Mouse (Mus musculus): Measurements from ENCODE around the gene Ptpn22.
A peak's percentile ranks its signal among the peaks of the same experiment; 100 is the strongest.

Ptpn22 gene

DNA sequence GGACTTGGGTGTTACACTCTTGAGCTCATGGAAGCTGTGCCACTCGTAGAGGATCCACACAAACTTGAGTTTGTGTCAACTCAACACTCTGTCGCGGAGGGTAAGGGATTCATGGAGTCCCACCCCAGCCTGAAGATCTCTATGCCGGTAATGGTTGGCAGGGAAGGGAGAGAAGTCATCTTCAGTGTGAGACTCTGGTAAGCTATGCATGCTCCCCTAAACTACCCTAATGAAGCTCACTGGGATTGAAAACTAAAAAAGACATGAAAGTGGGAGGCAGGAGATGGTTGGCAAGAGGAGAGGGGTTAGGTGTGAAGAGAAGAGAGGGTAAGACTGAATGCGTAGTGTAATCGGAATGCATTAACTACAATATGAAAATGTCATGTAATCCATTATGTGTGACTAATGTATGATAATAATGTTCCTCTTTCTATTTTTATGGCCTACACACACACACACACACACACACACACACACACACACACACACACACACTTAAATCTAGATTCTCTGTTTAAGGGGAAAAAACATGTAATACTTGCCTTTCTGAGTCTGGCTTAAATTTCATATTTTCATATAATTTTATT lies 1.5 kb upstream of the Ptpn22 start:
- no peak for DNase-seq (ENCODE audit: low read depth, low spot score)

DNA sequence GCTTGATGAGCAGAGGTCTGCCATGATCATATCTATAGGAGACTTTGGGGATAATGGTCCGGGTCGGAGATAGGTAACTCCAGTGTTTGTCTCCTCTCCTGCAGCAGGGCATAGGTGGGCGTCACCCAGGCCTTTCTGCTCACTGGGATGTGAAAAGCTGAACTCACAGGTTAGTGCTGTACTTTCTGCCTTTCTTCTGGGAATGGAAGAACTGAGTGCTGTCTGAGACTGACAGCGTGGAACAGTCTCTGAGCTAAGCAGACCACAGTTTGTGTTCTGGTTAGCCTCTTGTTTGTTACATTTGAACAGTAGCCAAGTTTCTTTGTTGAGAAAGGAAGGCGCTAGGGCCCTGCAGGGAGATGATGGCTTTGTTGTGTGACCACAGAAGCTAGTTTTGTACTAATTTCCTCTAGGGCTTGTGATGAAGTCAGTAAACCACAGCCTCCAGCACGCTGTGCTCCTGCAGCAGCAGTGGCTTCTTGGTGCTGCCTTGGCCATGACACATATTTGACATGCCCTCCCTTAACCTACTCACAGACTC lies 326 bp downstream of the Ptpn22 start:
- DNase-seq (ENCODE audit: low read depth, low spot score), result no peak

DNA sequence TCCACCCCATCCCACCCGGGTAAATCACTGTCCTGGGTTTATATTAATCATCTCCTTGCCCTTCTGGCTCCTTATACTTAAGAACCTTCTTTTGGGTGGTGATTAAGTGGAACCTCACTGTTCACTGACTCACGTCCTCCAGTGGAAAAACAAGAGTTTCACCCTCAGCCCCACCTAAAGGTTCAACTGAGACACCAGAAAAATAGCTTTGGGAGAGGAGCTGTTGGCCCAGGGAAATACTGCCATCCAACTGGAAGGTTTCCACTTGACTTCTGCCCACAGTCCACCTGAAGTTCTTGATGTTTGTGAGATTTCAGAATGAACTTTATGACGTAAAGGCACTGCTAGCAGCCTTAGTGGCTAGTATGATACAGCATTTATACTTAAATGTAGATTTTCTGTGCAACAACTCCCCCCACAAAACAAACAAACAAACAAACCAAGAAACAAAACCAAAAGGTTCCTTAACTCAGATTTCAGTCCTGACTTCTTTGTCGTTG lies 3.2 kb downstream of the Ptpn22 start:
- no peak for DNase-seq (ENCODE audit: low read depth, low spot score)

- no peak for DNase-seq (ENCODE audit: low read depth, low spot score)
Measured at GRCm38 (mm10) chr3:103864200-103864599, 4.6 kb downstream of the Ptpn22 start.

DNA sequence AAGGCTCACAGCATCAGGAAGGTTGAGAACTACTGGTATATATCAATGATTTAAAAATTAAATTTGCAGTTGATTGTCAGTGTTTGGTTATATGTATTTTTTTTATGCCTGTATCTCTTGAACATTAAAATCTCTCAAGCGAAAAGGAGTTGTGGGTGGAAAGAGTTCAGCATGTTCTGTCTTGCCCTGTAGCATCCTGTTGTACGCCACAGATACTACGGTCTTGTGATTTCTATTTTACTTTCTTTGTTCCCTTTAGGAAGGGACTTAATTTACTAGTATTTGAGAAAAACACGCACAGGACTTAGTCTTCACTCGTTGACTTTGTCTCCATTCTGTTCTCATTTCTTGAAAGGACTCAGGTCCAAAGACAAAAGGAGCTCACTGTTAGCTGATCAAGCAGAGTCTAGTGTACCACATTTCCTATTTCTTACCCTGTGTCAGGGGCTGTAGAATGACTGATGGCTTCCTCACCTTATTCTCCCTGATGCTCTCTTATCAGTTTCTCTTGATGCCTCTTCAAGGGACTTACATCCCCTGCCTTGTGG lies 7.9 kb downstream of the Ptpn22 start:
- DNase-seq (ENCODE audit: low read depth, low spot score), result no peak

DNA sequence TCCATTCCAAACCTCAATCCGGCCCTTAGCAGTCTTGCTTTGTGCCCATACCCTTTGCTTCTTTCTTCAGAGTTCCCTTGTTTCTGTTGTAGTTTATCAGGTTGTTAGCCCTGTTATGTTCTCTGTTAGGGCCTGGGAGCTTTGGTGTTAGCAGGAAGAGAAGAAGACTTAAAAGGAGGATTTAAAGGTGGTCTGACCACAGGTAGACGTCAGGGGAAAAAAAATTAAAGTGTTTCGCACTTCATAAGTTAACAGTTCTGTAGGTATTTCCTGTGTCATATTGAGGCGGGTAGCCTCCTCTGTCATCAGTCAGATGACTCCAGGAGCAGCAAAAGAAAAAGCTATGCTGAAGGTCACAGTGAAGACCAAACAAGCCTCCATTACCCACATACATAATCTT lies 8.4 kb downstream of the Ptpn22 start:
- DNase-seq (ENCODE audit: low read depth, low spot score), result no peak

- DNase-seq (ENCODE audit: low read depth, low spot score), result no peak
Measured at GRCm38 (mm10) chr3:103872663-103873098, 13.1 kb downstream of the Ptpn22 start.

- no peak for DNase-seq (ENCODE audit: low read depth, low spot score)
Measured at GRCm38 (mm10) chr3:103874329-103874728, 14.7 kb downstream of the Ptpn22 start.

GRCm38 (mm10) chr3:103885946-103886345 lies 26.4 kb downstream of the Ptpn22 start:
- DNase-seq (ENCODE audit: low read depth, low spot score), result no peak

- DNase-seq (ENCODE audit: low read depth, low spot score), result peak; percentile 48
Measured at GRCm38 (mm10) chr3:103887581-103887980, 28.0 kb downstream of the Ptpn22 start.

DNA sequence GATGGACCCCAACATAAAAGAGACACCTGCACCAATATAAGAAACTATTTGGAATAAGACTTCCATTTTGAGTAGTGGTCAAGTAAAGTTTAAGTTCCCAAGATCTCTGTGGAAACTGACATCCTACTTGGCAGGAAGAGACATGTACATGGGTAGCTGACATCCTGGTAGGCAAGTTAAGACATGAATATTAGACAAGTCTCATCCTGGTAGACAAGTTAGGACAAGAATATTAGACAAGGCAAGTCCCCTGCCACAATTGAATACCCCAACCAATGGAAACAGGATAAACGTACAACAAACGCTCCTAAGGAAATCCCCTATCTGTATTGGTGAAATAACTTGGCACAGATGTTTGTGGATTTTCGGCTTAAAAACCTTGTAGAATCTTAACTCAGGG lies 33.8 kb downstream of the Ptpn22 start:
- DNase-seq (ENCODE audit: low read depth, low spot score), result no peak

GRCm38 (mm10) chr3:103904705-103905104 lies 45.1 kb downstream of the Ptpn22 start:
- peak; percentile 21 for DNase-seq (ENCODE audit: low read depth, low spot score)

- DNase-seq (ENCODE audit: low read depth, low spot score), result no peak
Measured at GRCm38 (mm10) chr3:103907335-103908030, 47.9 kb downstream of the Ptpn22 start.

GRCm38 (mm10) chr3:103908781-103909180 lies 49.2 kb downstream of the Ptpn22 start:
- no peak for DNase-seq (ENCODE audit: low read depth, low spot score)

DNA sequence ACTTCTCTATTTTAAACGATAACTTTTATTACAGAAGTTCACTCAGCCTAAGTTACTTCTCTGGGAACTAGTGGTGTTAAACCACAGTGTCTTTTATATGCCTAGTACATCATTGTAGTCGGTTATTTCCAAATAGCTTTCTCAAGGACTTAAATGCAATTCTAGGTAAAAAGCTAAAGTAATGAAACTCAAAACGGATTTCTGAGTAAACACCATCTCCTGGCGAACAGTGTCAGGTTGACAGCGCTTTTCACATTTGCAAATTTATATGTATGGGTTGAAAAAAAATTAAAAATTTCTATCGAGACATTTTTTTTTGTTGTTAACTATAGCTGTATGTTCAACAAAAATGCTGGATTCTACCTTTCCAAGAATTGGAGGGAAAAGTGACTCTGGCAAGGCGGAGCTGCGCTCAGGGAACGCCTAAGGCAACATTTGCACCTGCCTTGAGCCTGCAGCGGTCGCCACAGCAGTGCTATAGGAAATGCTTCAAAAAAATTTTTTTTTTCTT lies 53.9 kb downstream of the Ptpn22 start:
- no peak for DNase-seq (ENCODE audit: low read depth, low spot score)

DNA sequence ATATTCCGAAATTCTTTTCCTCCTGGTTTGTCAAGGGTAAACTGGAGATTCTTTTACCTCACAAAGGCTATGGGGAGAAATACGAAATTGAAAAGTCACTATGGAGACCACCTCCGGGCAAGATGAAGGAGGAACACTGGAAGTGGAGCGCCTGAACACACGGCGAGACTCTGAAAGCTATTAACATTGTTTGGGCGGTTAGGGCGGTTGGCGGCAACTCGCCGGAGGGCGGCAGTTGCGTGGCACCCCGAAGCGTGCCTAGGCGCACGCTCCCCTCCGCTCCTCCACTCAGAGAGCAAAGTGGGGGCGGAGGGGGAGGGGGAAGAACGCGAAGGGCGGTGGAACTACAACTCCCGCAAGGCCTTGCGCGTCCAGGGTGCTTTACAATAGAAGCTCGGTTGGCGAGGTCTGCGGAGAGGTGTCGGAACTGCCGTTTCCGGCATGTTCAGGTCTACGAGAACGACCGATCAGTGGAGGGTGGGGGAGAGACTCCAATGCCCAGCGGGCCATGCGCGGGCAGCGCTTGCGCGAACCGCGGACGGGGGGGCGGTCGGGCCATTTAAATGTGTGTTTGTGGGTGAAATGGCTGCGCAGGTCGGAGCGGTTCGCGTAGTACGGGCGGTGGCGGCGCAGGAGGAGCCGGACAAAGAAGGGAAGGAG lies 54.5 kb downstream of the Ptpn22 start, which contains the start of gene Rsbn1:
Rsbn1 (plus strand) TSS at position 111 of the 660 bp plus-strand sequence.
- peak; percentile 99 for DNase-seq (ENCODE audit: low read depth, low spot score)

DNA sequence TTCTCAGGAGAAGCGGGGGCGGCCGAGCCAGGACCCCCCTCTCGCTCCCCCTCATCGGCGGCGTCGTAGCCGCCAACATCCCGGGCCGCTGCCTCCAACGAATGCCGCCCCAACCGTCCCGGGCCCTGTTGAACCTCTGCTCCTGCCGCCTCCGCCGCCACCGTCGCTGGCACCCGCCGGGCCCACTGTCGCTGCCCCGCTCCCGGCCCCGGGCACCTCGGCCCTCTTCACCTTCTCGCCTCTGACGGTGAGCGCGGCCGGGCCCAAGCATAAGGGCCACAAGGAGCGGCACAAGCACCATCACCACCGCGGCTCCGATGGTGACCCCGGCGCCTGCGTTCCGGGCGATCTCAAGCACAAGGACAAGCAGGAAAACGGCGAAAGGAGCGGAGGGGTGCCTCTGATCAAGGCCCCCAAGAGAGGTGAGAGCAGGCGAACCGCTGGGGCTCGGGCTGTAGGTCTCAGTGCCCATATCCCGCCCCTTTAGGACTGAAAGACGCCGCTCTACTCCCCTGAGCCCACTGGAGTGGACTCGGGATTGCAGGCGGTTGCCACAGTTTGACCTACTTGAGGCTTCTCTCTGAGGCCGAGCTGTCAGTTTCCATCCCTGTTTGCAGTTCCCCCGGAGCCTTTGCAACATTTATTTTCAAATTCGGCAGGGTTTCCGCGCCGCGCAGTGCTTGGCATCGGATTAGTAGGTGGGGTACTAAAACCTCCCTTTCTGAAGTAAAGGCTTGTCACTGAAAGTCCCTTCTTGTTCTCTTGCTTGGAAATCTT lies 55.3 kb downstream of the Ptpn22 start:
- DNase-seq (ENCODE audit: low read depth, low spot score), result peak; percentile 23

DNA sequence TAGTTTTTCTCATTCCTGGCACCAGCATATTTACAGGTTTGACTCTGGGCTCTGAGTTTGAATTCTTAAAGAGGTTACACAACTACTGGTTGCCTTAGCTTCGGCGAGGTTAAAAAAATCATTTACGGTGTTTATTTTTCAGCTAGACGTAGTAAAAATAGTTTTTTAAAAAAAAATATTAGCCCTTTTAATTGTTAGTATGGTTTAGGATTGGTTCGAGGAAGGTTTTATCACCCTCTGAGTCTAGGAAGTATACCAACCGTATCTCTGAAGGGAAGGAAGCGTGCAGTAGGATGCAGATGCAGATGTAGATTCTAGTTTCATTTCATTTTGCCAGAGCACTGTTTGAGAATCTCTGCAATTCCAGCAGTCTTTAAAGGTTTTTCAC lies 55.9 kb downstream of the Ptpn22 start:
- no peak for DNase-seq (ENCODE audit: low read depth, low spot score)

GRCm38 (mm10) chr3:103916205-103916838 lies 56.7 kb downstream of the Ptpn22 start:
- no peak for DNase-seq (ENCODE audit: low read depth, low spot score)

- no peak for DNase-seq (ENCODE audit: low read depth, low spot score)
Measured at GRCm38 (mm10) chr3:103916839-103917237, 57.2 kb downstream of the Ptpn22 start.

DNA sequence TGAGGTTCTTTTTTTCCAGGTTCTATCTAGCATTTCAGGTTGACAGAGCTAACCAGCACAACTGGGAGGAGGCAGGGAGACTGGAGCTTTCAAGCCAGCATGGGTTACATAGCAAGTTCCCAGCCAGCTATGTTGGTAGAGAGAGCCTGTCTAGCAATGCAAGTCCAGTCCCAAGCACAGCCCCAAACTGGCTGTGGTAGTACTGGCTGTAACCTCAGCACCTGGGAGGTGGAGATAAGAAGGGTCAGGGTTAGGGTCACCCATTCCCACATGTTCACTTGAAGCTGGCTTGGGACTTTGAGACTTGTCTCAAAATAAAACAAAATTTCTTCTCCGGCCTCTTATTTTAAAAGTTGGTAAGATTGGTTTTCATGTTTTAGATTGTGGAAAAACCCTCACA lies 60.5 kb downstream of the Ptpn22 start:
- no peak for DNase-seq (ENCODE audit: low read depth, low spot score)

Data from forelimb bud, embryonic 11.5 days (tissue).